In genomic region chr19:32229776-32230175, GRCm38 (mm10) we compare ENCODE assay signal across 16 mouse cellular contexts.
"Had no signal": no experiment of that assay in that cellular context is flagged by ENCODE, and none has a peak within 500 bp of the region (broad histone marks: within the 10 kb centered on the region; RNA-seq: fewer than 3 reads in every experiment).

No protein-coding gene starts in this region.

- H3K27me3 ChIP-seq: liver, embryonic 13.5 days; midbrain, embryonic 12.5 days; midbrain, embryonic 15.5 days; neural tube, embryonic 12.5 days; neural tube, embryonic 15.5 days had no signal

- H3K36me3 ChIP-seq: midbrain, embryonic 12.5 days; midbrain, embryonic 15.5 days; neural tube, embryonic 12.5 days; neural tube, embryonic 15.5 days had no signal

- H3K4me1 ChIP-seq: midbrain, embryonic 12.5 days; midbrain, embryonic 15.5 days; neural tube, embryonic 12.5 days; neural tube, embryonic 15.5 days had no signal

- DNase-seq: kidney, adult 9 months; kidney, postnatal 36 days; layer of hippocampus, postnatal 36 days; liver, embryonic 13.5 days; lung, adult 2 months; lung, postnatal 36 days; right cerebral cortex, adult 18-20 months; right cerebral cortex, postnatal 14 days; right cerebral cortex, postnatal 4 days; thymus, adult 2 months; thymus, postnatal 25 days had no signal

- H3K9me3 ChIP-seq: liver, embryonic 13.5 days; midbrain, embryonic 12.5 days; midbrain, embryonic 15.5 days; neural tube, embryonic 12.5 days; neural tube, embryonic 15.5 days had no signal

- ATAC-seq: midbrain, embryonic 15.5 days had no signal

- H3K4me3 ChIP-seq: left cerebral cortex, adult 2 months; liver, embryonic 13.5 days; midbrain, embryonic 12.5 days; midbrain, embryonic 15.5 days; neural tube, embryonic 12.5 days; neural tube, embryonic 15.5 days had no signal
